Mouse (Mus musculus) midbrain, embryonic 16.5 days (tissue): Measurements from ENCODE around the gene Kif16b. TPM values are rescaled to one million over a fixed set of nuclear protein-coding genes. Genes with fewer than 3 reads are reported as not detected.

Source experiments
- ATAC-seq: fragments of 200-750 bp; cut with Nextera tagmentation; 2 replicates; pipeline ENCODE4 v1.8.0; 2017; ENCODE audit warnings: moderate TSS enrichment
- H3K27ac ChIP-seq: fragments of 300-500 bp; sonication (generic); 2 replicates; pipeline ENCODE4 v1.5.1; 2014; ENCODE audit warnings: mild to moderate bottlenecking, low read length, mixed read lengths
- H3K27me3 ChIP-seq: fragments of 300-500 bp; sonication (generic); 2 replicates; pipeline ENCODE4 v1.6.1; 2014; ENCODE audit warnings: low read depth, low read length, mixed read lengths; ENCODE audit not compliant: control insufficient read depth, insufficient read depth
- H3K36me3 ChIP-seq: fragments of 300-500 bp; sonication (generic); 2 replicates; pipeline ENCODE4 v1.6.1; 2014; ENCODE audit warnings: mild to moderate bottlenecking, low read length, moderate library complexity, mixed read lengths; ENCODE audit not compliant: control insufficient read depth, insufficient read depth
- H3K4me1 ChIP-seq: fragments of 300-500 bp; sonication (generic); 2 replicates; pipeline ENCODE4 v1.6.1; 2014; ENCODE audit warnings: mild to moderate bottlenecking, low read length, mixed read lengths; ENCODE audit not compliant: control insufficient read depth, insufficient read depth
- H3K4me2 ChIP-seq: fragments of 300-500 bp; sonication (generic); 2 replicates; pipeline ENCODE4 v1.6.1; 2014; ENCODE audit warnings: mild to moderate bottlenecking, low read length, mixed read lengths
- H3K4me3 ChIP-seq: fragments of 300-500 bp; sonication (generic); 2 replicates; pipeline ENCODE4 v1.5.1; 2014; ENCODE audit warnings: low read depth, mild to moderate bottlenecking, low read length, moderate library complexity, mixed read lengths
- H3K9ac ChIP-seq: fragments of 300-500 bp; sonication (generic); 2 replicates; pipeline ENCODE4 v1.6.1; 2014; ENCODE audit warnings: low read depth, low read length, mixed read lengths
- H3K9me3 ChIP-seq: fragments of 300-500 bp; sonication (generic); replicated peaks from 2 replicates; pipeline ENCODE4 v1.6.1; 2014; ENCODE audit warnings: mild to moderate bottlenecking, low read length, mixed read lengths; ENCODE audit not compliant: control insufficient read depth, poor library complexity, severe bottlenecking
- WGBS: fragments of 180-500 bp; shearing (Covaris S2); extraction: QIAGEN DNeasy Blood & Tissue Kit; methylation state at CpG from one replicate; pipeline ENCODE4 v1.1.7; 2014; 5-methylcytosine and 5-hydroxymethylcytosine counted together
- polyA plus RNA-seq: library from polyadenylated mRNA; unstranded; fragments of >200 nt; fragmentation: Nextera tagmentation; extraction: Ambion mirVana; gene quantifications from 2 replicates; pipeline ENCODE4 v1.2.1, GENCODE M21; 2015

The Kif16b gene
- polyA plus RNA-seq, 1 experiment from 2014 or later: 3.6 TPM

DNA sequence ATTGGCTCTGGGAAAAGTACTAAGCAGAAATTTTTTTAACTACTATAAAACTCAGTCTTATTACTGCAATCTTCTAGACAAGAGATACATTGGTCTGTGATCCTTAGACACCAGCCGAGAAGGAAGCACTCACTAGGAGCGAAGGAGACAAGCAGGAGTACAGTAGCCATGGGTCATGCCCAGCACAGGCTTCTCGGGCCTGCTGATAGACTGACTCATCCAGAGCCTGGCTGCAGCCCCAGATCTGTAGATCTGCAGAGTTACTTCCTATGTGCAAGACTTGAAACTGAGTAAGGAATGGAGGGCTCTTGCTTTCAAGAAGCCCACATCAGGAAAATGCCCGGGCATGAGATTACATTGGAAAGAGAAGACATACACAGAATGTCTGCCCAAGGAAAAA, 169.0 kb downstream of the Kif16b start:
- no peaks in the 10 kb centered on the region for H3K9me3 ChIP-seq
- no peak overlapping the region for H3K9ac ChIP-seq
- H3K27me3 ChIP-seq: no peaks in the 10 kb centered on the region
- H3K4me3 ChIP-seq: no peak overlapping the region
- no peak overlapping the region; the same call in 1 of the 2 replicates for H3K27ac ChIP-seq
- no peak for ATAC-seq
- 0 out of 2 replicates have a peak, but pooled peaks cover 4% of the 10 kb centered on the region for H3K4me1 ChIP-seq
- WGBS: 88% methylated on average over 4 of the region's 4 CpGs
- H3K4me2 ChIP-seq: no peak overlapping the region
- H3K36me3 ChIP-seq: no peaks in the 10 kb centered on the region

DNA sequence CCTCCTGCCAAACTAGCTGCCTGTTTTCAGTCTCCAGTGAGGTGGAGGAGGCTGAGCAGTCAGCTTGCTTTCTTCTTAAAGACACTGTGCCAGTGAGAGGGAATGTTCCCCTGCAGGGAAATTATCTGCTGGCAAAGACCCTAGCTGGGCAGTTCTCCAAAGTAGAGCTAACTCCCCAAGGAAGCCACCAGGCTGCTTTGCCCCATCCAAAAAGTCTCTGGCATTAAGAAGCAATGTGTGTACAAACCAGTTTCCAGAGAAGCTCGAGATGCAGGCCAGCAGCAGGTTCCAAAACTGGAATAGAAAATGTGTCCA, 169.6 kb downstream of the Kif16b start:
- Histone ChIP-seq H3K27me3 (no peaks in the 10 kb centered on the region), H3K4me3 (no peak overlapping the region), H3K4me2 (no peak overlapping the region), H3K9me3 (no peaks in the 10 kb centered on the region), H3K27ac (no peak overlapping the region; the same call in 1 of the 2 replicates), H3K36me3 (no peaks in the 10 kb centered on the region), H3K4me1 (0 out of 2 replicates have a peak, but pooled peaks cover 4% of the 10 kb centered on the region), H3K9ac (no peak overlapping the region)
- WGBS: 45% methylated on average over 1 of the region's 1 CpGs
- ATAC-seq: peak; percentile 86

DNA sequence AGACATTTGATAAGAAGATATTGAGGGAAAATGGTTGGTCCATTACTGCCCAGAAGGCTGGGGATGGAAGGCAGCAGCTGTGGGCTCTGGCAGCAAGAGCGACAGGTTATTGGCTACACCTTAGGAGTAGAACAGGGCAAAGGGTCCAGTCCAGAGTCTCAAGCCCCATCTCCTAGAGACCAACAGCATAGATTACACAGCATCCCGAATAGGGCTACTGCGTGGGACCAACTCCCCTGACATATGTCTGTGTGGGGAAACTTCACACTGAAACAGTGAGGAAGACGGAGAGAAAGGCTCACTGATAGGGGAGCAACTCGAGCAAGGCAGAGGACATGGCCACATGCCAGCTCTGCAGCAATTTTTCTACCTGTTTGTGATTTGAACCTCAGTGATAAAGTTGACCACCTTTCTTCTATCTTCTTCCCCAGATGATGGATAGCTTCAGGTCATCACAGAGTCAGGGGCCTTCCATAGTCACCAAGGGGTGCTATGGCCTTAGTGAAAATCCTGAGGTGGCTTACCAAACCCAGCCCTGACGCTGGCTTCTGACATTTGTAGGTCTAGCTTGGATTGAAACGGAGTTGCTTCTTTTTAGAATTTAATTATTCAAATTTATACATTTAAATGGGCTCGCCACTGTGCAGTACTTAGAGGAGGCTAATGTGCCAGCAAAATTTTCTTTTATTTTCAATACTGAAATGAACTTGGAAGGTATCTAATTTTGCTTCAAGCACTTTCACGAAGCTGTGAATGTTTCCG, 170.1 kb downstream of the Kif16b start:
- H3K27ac ChIP-seq: 0 out of 2 replicates have a peak overlapping the region, but pooled peaks have one; percentile 4

DNA sequence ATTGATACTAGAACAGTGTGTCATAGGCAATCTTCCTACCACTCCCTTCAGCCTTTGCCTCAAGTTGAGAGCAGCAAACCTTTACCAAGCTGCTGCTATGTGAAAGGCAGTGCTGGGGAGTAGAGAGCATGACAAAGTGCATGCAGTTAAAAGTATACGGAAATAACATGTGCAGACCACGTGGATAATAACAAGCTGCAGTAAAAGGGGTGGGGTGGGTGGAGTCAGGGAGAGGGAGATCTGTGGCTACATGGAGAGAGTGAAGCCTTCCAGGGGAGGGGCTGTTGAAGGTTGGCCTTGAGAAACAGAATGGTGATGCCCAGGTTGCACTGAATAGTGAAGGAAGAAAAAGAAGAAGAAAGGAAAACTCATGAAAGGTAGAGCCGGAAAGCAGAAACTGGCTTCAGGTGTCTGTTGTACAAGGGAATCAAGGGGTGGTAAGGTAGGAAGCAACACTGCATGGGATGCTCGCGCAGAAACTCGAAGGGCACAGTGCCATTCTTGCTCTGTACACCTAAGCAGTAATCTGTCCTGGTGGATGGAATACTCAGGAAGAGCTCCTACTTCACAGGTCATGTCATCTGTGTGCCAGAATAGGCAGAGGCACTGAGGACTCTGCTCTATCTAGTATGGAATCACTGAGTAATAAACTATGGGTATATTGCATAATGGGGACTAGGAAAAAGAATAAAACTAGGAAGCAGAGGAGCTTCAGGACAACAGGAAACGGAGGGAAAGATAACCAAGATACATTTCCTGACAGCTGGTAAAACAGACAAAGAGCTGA, 176.9 kb downstream of the Kif16b start:
- no peak overlapping the region for H3K4me2 ChIP-seq
- no peaks in the 10 kb centered on the region for H3K9me3 ChIP-seq
- no peak overlapping the region for H3K4me3 ChIP-seq
- no peaks in the 10 kb centered on the region for H3K4me1 ChIP-seq
- ATAC-seq: no peak
- H3K36me3 ChIP-seq: no peaks in the 10 kb centered on the region
- no peak overlapping the region for H3K9ac ChIP-seq
- no peak overlapping the region for H3K27ac ChIP-seq
- WGBS: 84% methylated on average over 7 of the region's 7 CpGs
- no peaks in the 10 kb centered on the region for H3K27me3 ChIP-seq

More for the DNA sequence above, 170.1 kb downstream of the Kif16b start:
- H3K27me3 ChIP-seq: no peaks in the 10 kb centered on the region
- no peak overlapping the region for H3K9ac ChIP-seq
- no peak overlapping the region for H3K4me2 ChIP-seq
- no peaks in the 10 kb centered on the region for H3K9me3 ChIP-seq
- no peaks in the 10 kb centered on the region for H3K36me3 ChIP-seq
- ATAC-seq: peak; percentile 78
- no peak overlapping the region for H3K4me3 ChIP-seq
- WGBS: 69% methylated on average over 10 of the region's 10 CpGs
- H3K4me1 ChIP-seq: 0 out of 2 replicates have a peak, but pooled peaks cover 4% of the 10 kb centered on the region

DNA sequence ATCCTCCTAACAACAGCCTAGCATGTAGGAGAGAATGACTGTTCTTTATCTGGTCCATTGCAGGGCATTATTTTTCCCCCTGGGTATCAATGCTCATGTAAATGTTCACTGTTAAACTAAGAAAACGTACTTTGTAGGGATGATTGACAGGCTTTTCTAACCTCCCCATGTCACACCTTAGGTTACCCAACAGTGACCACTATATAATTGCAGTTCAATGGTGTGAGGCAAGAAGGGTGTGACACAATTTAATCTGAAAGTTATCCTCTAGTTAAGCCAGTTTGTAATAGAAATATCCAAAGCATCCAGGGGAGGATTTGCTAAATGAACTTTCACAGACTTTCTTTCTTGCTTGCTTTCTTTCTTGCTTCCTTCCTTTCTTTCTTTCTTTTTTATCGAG, 181.2 kb downstream of the Kif16b start:
- no peak overlapping the region for H3K27ac ChIP-seq
- H3K4me1 ChIP-seq: no peaks in the 10 kb centered on the region
- H3K36me3 ChIP-seq: no peaks in the 10 kb centered on the region
- H3K4me3 ChIP-seq: no peak overlapping the region
- H3K27me3 ChIP-seq: no peaks in the 10 kb centered on the region
- WGBS: 63% methylated on average over 2 of the region's 2 CpGs
- H3K9me3 ChIP-seq: no peaks in the 10 kb centered on the region
- H3K4me2 ChIP-seq: no peak overlapping the region
- no peak for ATAC-seq
- no peak overlapping the region for H3K9ac ChIP-seq

DNA sequence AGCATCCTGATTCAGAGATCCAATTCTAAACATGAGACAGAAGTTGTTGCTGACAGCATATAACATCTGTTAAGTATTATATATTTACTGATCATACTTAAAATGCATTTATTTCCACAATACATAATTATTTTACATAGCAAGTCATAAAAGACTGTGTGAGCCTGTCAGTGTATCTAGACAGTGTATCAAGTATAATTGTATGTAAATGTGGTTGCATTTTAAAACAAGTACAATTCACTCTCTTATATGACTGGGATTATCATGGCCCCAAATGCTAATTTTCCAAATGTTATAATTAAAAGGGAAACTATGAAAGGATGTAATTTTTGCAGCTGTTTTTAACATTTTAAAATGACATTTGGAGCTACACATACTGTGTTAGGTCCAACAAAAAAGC, 182.3 kb downstream of the Kif16b start:
- no peaks in the 10 kb centered on the region for H3K9me3 ChIP-seq
- no peak overlapping the region for H3K4me2 ChIP-seq
- H3K36me3 ChIP-seq: no peaks in the 10 kb centered on the region
- H3K9ac ChIP-seq: no peak overlapping the region
- ATAC-seq: no peak
- H3K4me3 ChIP-seq: no peak overlapping the region
- no peak overlapping the region for H3K27ac ChIP-seq
- no peaks in the 10 kb centered on the region for H3K27me3 ChIP-seq
- H3K4me1 ChIP-seq: no peaks in the 10 kb centered on the region

DNA sequence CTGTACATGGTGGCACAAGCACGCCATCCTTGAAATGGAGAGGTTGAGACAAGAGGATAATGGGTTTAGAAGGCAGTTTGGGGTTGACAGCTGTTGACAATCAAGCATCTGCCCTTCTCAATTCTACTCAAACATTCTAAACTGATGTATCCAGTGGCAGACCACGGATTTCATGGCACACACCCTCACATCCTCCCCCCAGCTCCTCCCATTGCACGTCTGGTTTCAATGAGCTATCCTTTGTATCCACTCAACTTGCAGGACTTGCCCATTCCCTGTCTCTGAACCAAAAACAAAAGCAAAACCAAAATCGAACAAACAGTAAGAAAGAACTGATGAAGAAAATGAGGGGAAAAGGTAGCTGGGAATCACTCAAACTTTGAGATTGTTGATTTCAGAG, 183.7 kb downstream of the Kif16b start:
- Histone ChIP-seq H3K9ac (no peak overlapping the region), H3K36me3 (no peaks in the 10 kb centered on the region), H3K27ac (no peak overlapping the region), H3K4me2 (no peak overlapping the region), H3K9me3 (no peaks in the 10 kb centered on the region), H3K27me3 (no peaks in the 10 kb centered on the region), H3K4me1 (no peaks in the 10 kb centered on the region), H3K4me3 (no peak overlapping the region)
- WGBS: 81% methylated on average over 4 of the region's 4 CpGs
- no peak for ATAC-seq

DNA sequence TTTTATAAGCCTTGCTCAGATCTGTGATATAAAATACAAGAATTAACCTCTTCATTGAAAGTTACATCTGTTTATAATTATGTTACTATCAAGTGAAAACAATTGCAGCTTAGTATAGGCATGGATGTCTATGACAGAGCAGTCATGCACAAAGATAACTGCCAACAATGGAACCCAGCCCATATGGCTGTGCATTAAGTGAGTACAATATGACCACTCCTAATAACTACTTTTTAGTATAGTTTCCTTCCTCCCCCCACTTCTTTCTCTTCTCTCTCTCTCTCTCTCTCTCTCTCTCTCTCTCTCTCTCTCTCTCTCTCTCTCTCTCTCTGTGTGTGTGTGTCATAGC, 185.4 kb downstream of the Kif16b start:
- Histone ChIP-seq H3K9me3 (no peaks in the 10 kb centered on the region), H3K27ac (no peak overlapping the region), H3K4me2 (no peak overlapping the region), H3K36me3 (peaks cover 6% of the 10 kb centered on the region; the same call in 1 of the 2 replicates), H3K4me1 (no peaks in the 10 kb centered on the region), H3K4me3 (no peak overlapping the region), H3K9ac (no peak overlapping the region), H3K27me3 (no peaks in the 10 kb centered on the region)
- no peak for ATAC-seq

DNA sequence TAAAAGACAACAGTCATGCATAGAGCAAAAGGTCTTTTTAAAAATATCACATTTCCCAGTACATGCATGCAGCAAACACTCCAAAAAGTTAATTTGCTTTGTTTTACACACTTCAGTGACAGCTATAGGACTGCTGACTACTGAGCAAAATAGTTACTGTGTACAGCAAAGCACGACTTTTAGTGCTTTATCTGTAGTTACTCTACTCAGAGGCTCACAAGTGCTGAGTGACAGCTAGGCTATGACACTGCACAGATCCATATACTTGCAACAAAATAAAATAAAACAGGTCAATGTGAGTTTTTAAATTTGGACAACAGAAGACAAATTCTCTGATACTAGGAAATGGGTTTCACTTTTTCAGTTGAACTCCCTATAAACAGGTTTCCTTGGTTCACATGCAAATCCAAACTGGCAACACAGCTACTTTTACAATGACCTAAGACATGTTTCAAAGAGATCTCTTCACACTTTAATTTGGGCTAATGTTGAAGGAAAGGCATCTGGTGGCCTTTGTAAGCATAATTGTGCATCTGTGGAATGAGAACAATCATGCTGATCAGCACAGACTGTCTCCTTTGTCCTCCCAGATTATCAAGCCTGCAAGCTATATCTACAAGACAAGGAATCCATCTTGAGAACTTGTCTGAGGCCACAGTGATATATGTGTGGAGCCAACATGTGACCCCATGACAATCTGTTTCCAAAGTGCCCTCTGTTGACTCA, 186.0 kb downstream of the Kif16b start:
- no peak overlapping the region for H3K27ac ChIP-seq
- H3K4me3 ChIP-seq: no peak overlapping the region
- no peak overlapping the region for H3K4me2 ChIP-seq
- 49% methylated on average over 1 of the region's 1 CpGs for WGBS
- no peak overlapping the region for H3K9ac ChIP-seq
- H3K36me3 ChIP-seq: peaks cover 6% of the 10 kb centered on the region; the same call in 1 of the 2 replicates
- no peak for ATAC-seq
- H3K27me3 ChIP-seq: no peaks in the 10 kb centered on the region
- no peaks in the 10 kb centered on the region for H3K4me1 ChIP-seq
- no peaks in the 10 kb centered on the region for H3K9me3 ChIP-seq
